ENCODE assay signal across 14 mouse cellular contexts in genomic region chr2:160581029-160581428, GRCm38 (mm10).
DNase-seq lines count a peak whose midpoint lies in the region; ATAC-seq and TF ChIP-seq lines count a peak whose summit lies in the region.
"Had no signal": no experiment of that assay in that cellular context is flagged by ENCODE, and none has a peak within 500 bp of the region (broad histone marks: within the 10 kb centered on the region; RNA-seq: fewer than 3 reads in every experiment).

No protein-coding gene starts in this region.

- no peak for TF ChIP-seq POLR2A in cerebellum, adult 2 months (IDR thresholded peaks at IDR 0.05; ENCODE audit: borderline replicate concordance, insufficient read depth, low read length)

- TF ChIP-seq CTCF in cerebellum, adult 2 months (IDR thresholded peaks at IDR 0.05; ENCODE audit: borderline replicate concordance, insufficient read depth, low read depth, low read length), result no peak
- TF ChIP-seq CTCF in lung, postnatal 0 days (IDR thresholded peaks at IDR 0.05), result no peak

- no peak for DNase-seq in forebrain, embryonic 10.5 days (ENCODE audit: extremely low spot score, low spot score)
- no peak for DNase-seq in liver, embryonic 11.5 days (ENCODE audit: low spot score)
- no peak for DNase-seq in cerebellum, adult 2 months
- no peak for DNase-seq in lung, postnatal 0 days (ENCODE audit: low spot score)
- DNase-seq: adrenal gland, postnatal 14 days; cerebellum, adult 9-10 months; heart, adult 18-20 months; kidney, postnatal 4 days; lung, embryonic 14.5 days had no signal

- peaks cover 8% of the 10 kb centered on the region; the same call in 1 of the 2 replicates for H3K4me1 ChIP-seq in kidney, embryonic 15.5 days
- H3K4me1 ChIP-seq in kidney, embryonic 14.5 days (ENCODE audit: control insufficient read depth, insufficient read depth, low read length), result peaks cover 3% of the 10 kb centered on the region; the same call in 1 of the 2 replicates
- peaks cover 40% of the 10 kb centered on the region for H3K4me1 ChIP-seq in forebrain, embryonic 10.5 days
- H3K4me1 ChIP-seq in forebrain, embryonic 16.5 days (replicated peaks; ENCODE audit: control insufficient read depth, insufficient read depth, low read length), result peaks cover 12% of the 10 kb centered on the region
- peaks cover 34% of the 10 kb centered on the region for H3K4me1 ChIP-seq in neural tube, embryonic 13.5 days (replicated peaks)
- no peaks in the 10 kb centered on the region for H3K4me1 ChIP-seq in liver, embryonic 11.5 days (replicated peaks; ENCODE audit: control insufficient read depth, insufficient read depth, low read length)
- H3K4me1 ChIP-seq in cerebellum, adult 2 months (ENCODE audit: control insufficient read depth, insufficient read depth, low read length), result no peaks in the 10 kb centered on the region
- no peaks in the 10 kb centered on the region for H3K4me1 ChIP-seq in lung, postnatal 0 days (ENCODE audit: insufficient read depth, low read depth, low read length)

- peak overlapping the region; percentile 43 for H3K4me2 ChIP-seq in kidney, embryonic 15.5 days
- H3K4me2 ChIP-seq in kidney, embryonic 14.5 days (replicated peaks; ENCODE audit: low read depth, low read length), result no peak overlapping the region; the same call in 1 of the 2 replicates
- peak overlapping the region; percentile 18; the same call in 1 of the 2 replicates for H3K4me2 ChIP-seq in forebrain, embryonic 16.5 days (ENCODE audit: low read length)
- H3K4me2 ChIP-seq in neural tube, embryonic 13.5 days, result no peak overlapping the region
- H3K4me2 ChIP-seq in liver, embryonic 11.5 days, result no peak overlapping the region
- H3K4me2 ChIP-seq in lung, postnatal 0 days (replicated peaks; ENCODE audit: low read depth, low read length), result no peak overlapping the region
- H3K4me2 ChIP-seq: intestine, embryonic 15.5 days; lung, embryonic 14.5 days had no signal

- ATAC-seq in kidney, embryonic 15.5 days (replicated peaks; ENCODE audit: low FRiP score), result no peak; the same call in 1 of the 2 replicates
- ATAC-seq in kidney, embryonic 14.5 days (ENCODE audit: low FRiP score, low TSS enrichment), result no peak
- ATAC-seq in forebrain, embryonic 16.5 days, result peak; percentile 50
- ATAC-seq in neural tube, embryonic 13.5 days (ENCODE audit: low read depth), result peak; percentile 34; the same call in 1 of the 2 replicates
- ATAC-seq in liver, embryonic 11.5 days (replicated peaks; ENCODE audit: low FRiP score), result no peak
- ATAC-seq in lung, postnatal 0 days, result no peak
- ATAC-seq: intestine, embryonic 15.5 days had no signal

- peaks cover 56% of the 10 kb centered on the region for H3K27me3 ChIP-seq in kidney, embryonic 15.5 days
- peaks cover 44% of the 10 kb centered on the region for H3K27me3 ChIP-seq in kidney, embryonic 14.5 days (ENCODE audit: control insufficient read depth, insufficient read depth, low read length)
- H3K27me3 ChIP-seq in forebrain, embryonic 10.5 days (ENCODE audit: poor library complexity, severe bottlenecking), result peaks cover 68% of the 10 kb centered on the region
- peaks cover 6% of the 10 kb centered on the region for H3K27me3 ChIP-seq in forebrain, embryonic 16.5 days (replicated peaks; ENCODE audit: control insufficient read depth, insufficient read depth, low read length)
- H3K27me3 ChIP-seq in neural tube, embryonic 13.5 days, result peaks cover 73% of the 10 kb centered on the region
- H3K27me3 ChIP-seq in liver, embryonic 11.5 days (replicated peaks; ENCODE audit: control insufficient read depth, insufficient read depth, low read length), result peaks cover 35% of the 10 kb centered on the region
- peaks cover 3% of the 10 kb centered on the region; the same call in 1 of the 2 replicates for H3K27me3 ChIP-seq in cerebellum, adult 2 months (ENCODE audit: control insufficient read depth, insufficient read depth, low read length)
- H3K27me3 ChIP-seq in lung, postnatal 0 days (replicated peaks; ENCODE audit: insufficient read depth, low read length), result peaks cover 19% of the 10 kb centered on the region

- H3K27ac ChIP-seq in kidney, embryonic 15.5 days, result no peak overlapping the region
- H3K27ac ChIP-seq in kidney, embryonic 14.5 days (ENCODE audit: low read depth, low read length), result no peak overlapping the region
- H3K27ac ChIP-seq in forebrain, embryonic 10.5 days, result no peak overlapping the region
- no peak overlapping the region for H3K27ac ChIP-seq in forebrain, embryonic 16.5 days (ENCODE audit: low read length)
- 0 out of 2 replicates have a peak overlapping the region, but pooled peaks have one; percentile 18 for H3K27ac ChIP-seq in neural tube, embryonic 13.5 days (replicated peaks)
- no peak overlapping the region for H3K27ac ChIP-seq in liver, embryonic 11.5 days (ENCODE audit: low read depth, low read length)
- H3K27ac ChIP-seq in cerebellum, adult 2 months (ENCODE audit: insufficient read depth, low read length), result no peak overlapping the region
- no peak overlapping the region for H3K27ac ChIP-seq in lung, postnatal 0 days (ENCODE audit: low read length)
- H3K27ac ChIP-seq: intestine, embryonic 15.5 days had no signal

- H3K9ac ChIP-seq in kidney, embryonic 15.5 days, result no peak overlapping the region
- H3K9ac ChIP-seq in kidney, embryonic 14.5 days (ENCODE audit: low read depth, low read length), result no peak overlapping the region
- H3K9ac ChIP-seq in forebrain, embryonic 16.5 days (replicated peaks; ENCODE audit: low read depth, low read length), result no peak overlapping the region
- H3K9ac ChIP-seq in neural tube, embryonic 13.5 days, result no peak overlapping the region
- no peak overlapping the region for H3K9ac ChIP-seq in liver, embryonic 11.5 days (ENCODE audit: low read depth, low read length)
- no peak overlapping the region for H3K9ac ChIP-seq in lung, postnatal 0 days (replicated peaks; ENCODE audit: low read depth)
- H3K9ac ChIP-seq: intestine, embryonic 15.5 days; lung, embryonic 14.5 days had no signal

- no peaks in the 10 kb centered on the region for H3K36me3 ChIP-seq in kidney, embryonic 15.5 days
- no peaks in the 10 kb centered on the region for H3K36me3 ChIP-seq in kidney, embryonic 14.5 days (ENCODE audit: control insufficient read depth, insufficient read depth, low read length)
- no peaks in the 10 kb centered on the region for H3K36me3 ChIP-seq in forebrain, embryonic 10.5 days (replicated peaks)
- no peaks in the 10 kb centered on the region for H3K36me3 ChIP-seq in forebrain, embryonic 16.5 days (ENCODE audit: control insufficient read depth, insufficient read depth)
- no peaks in the 10 kb centered on the region for H3K36me3 ChIP-seq in neural tube, embryonic 13.5 days
- no peaks in the 10 kb centered on the region for H3K36me3 ChIP-seq in liver, embryonic 11.5 days (ENCODE audit: control insufficient read depth, insufficient read depth, low read length)
- no peaks in the 10 kb centered on the region for H3K36me3 ChIP-seq in lung, postnatal 0 days (ENCODE audit: insufficient read depth, low read length)
- H3K36me3 ChIP-seq: intestine, embryonic 15.5 days had no signal

- H3K9me3 ChIP-seq in kidney, embryonic 15.5 days (replicated peaks), result no peaks in the 10 kb centered on the region
- no peaks in the 10 kb centered on the region for H3K9me3 ChIP-seq in kidney, embryonic 14.5 days (ENCODE audit: control insufficient read depth, low read length)
- no peaks in the 10 kb centered on the region for H3K9me3 ChIP-seq in forebrain, embryonic 10.5 days
- H3K9me3 ChIP-seq in forebrain, embryonic 16.5 days (ENCODE audit: control insufficient read depth, low read length), result no peaks in the 10 kb centered on the region
- H3K9me3 ChIP-seq in neural tube, embryonic 13.5 days, result no peaks in the 10 kb centered on the region
- no peaks in the 10 kb centered on the region for H3K9me3 ChIP-seq in liver, embryonic 11.5 days (ENCODE audit: control insufficient read depth, low read length)
- no peaks in the 10 kb centered on the region for H3K9me3 ChIP-seq in lung, postnatal 0 days (ENCODE audit: low read length)
- H3K9me3 ChIP-seq: intestine, embryonic 15.5 days had no signal

- TF ChIP-seq EP300 in lung, postnatal 0 days (IDR thresholded peaks at IDR 0.05), result no peak

- WGBS in kidney, embryonic 15.5 days, result 7% methylated on average over 9 of the region's 9 CpGs
- 12% methylated on average over 9 of the region's 9 CpGs for WGBS in kidney, embryonic 14.5 days
- 5% methylated on average over 9 of the region's 9 CpGs for WGBS in forebrain, embryonic 10.5 days
- WGBS in forebrain, embryonic 16.5 days, result 2% methylated on average over 9 of the region's 9 CpGs
- 3% methylated on average over 9 of the region's 9 CpGs for WGBS in neural tube, embryonic 13.5 days
- WGBS in liver, embryonic 11.5 days, result 11% methylated on average over 9 of the region's 9 CpGs
- WGBS in cerebellum, adult 2 months, result 4% methylated on average over 9 of the region's 9 CpGs
- WGBS in lung, postnatal 0 days, result 14% methylated on average over 9 of the region's 9 CpGs

- H3K4me3 ChIP-seq in kidney, embryonic 15.5 days (replicated peaks), result peak overlapping the region; percentile 11; the same call in 1 of the 2 replicates
- H3K4me3 ChIP-seq in kidney, embryonic 14.5 days (ENCODE audit: low read length), result no peak overlapping the region
- 0 out of 2 replicates have a peak overlapping the region, but pooled peaks have one; percentile 3 for H3K4me3 ChIP-seq in forebrain, embryonic 10.5 days
- no peak overlapping the region for H3K4me3 ChIP-seq in forebrain, embryonic 16.5 days (replicated peaks; ENCODE audit: low read length)
- no peak overlapping the region for H3K4me3 ChIP-seq in neural tube, embryonic 13.5 days
- H3K4me3 ChIP-seq in liver, embryonic 11.5 days (ENCODE audit: low read depth, low read length), result no peak overlapping the region
- H3K4me3 ChIP-seq in cerebellum, adult 2 months (replicated peaks; ENCODE audit: insufficient read depth, low read depth, low read length), result no peak overlapping the region
- no peak overlapping the region for H3K4me3 ChIP-seq in lung, postnatal 0 days (ENCODE audit: low read depth, low read length)
- H3K4me3 ChIP-seq: intestine, embryonic 15.5 days had no signal

Comparison
In these comparisons a context has a peak if more than half of its experiments do, and no peak if none do; other contexts are left out.
1. H3K4me2 ChIP-seq: peak in kidney, embryonic 15.5 days (single experiment) and forebrain, embryonic 16.5 days (single experiment); none in kidney, embryonic 14.5 days (single experiment), neural tube, embryonic 13.5 days (single experiment), liver, embryonic 11.5 days (single experiment) and lung, postnatal 0 days (single experiment).
2. H3K4me3 ChIP-seq: peak in kidney, embryonic 15.5 days (single experiment) and forebrain, embryonic 10.5 days (single experiment); none in kidney, embryonic 14.5 days (single experiment), forebrain, embryonic 16.5 days (single experiment), neural tube, embryonic 13.5 days (single experiment), liver, embryonic 11.5 days (single experiment), cerebellum, adult 2 months (single experiment) and lung, postnatal 0 days (single experiment).
3. ATAC-seq: peak in forebrain, embryonic 16.5 days (single experiment) and neural tube, embryonic 13.5 days (single experiment); none in kidney, embryonic 15.5 days (single experiment), kidney, embryonic 14.5 days (single experiment), liver, embryonic 11.5 days (single experiment) and lung, postnatal 0 days (single experiment).